In genomic region chr10:18319691-18320090, GRCm38 (mm10) we compare ENCODE assay signal across 8 mouse cellular contexts. TPM values are rescaled to one million over a fixed set of nuclear protein-coding genes. Genes with fewer than 3 reads are reported as not detected.
DNase-seq lines count a peak whose midpoint lies in the region; ATAC-seq and TF ChIP-seq lines count a peak whose summit lies in the region.

No protein-coding gene starts in this region.

- DNase-seq in liver, adult 2 months (ENCODE audit: extremely low read depth, low read depth, low spot score), result no peak
- no peak for DNase-seq in liver
- no peak for DNase-seq in left cerebral cortex, adult 9 months (ENCODE audit: low spot score in 2 of 2)
- DNase-seq in left cerebral cortex, postnatal 4 days, result no peak

- no peak for TF ChIP-seq POLR2A in liver, adult 2 months (IDR thresholded peaks at IDR 0.05; ENCODE audit: extremely low read depth, insufficient read depth, low read length)

- H3K9me3 ChIP-seq in forebrain, embryonic 12.5 days, result no peaks in the 10 kb centered on the region
- H3K9me3 ChIP-seq in limb, embryonic 15.5 days, result no peaks in the 10 kb centered on the region
- H3K9me3 ChIP-seq in stomach, embryonic 14.5 days (ENCODE audit: control insufficient read depth, low read depth, low read length), result no peaks in the 10 kb centered on the region

- intact Hi-C loops in left cerebral cortex, postnatal 4 days (cut with DNase I), result no loop called here

- peaks cover 22% of the 10 kb centered on the region for H3K79me2 ChIP-seq in liver, adult 2 months (ENCODE audit: control insufficient read depth, insufficient read depth, low read length)

- peaks cover 7% of the 10 kb centered on the region; the same call in 1 of the 2 replicates for H3K4me1 ChIP-seq in liver, adult 2 months (ENCODE audit: control insufficient read depth, insufficient read depth, low read length)
- H3K4me1 ChIP-seq in forebrain, embryonic 12.5 days, result peaks cover 17% of the 10 kb centered on the region
- peaks cover 17% of the 10 kb centered on the region for H3K4me1 ChIP-seq in limb, embryonic 15.5 days
- H3K4me1 ChIP-seq in stomach, embryonic 14.5 days (ENCODE audit: control insufficient read depth, insufficient read depth, low read length), result peaks cover 4% of the 10 kb centered on the region; the same call in 1 of the 2 replicates

- 44% methylated on average over 4 of the region's 4 CpGs for WGBS in liver, adult 2 months
- WGBS in forebrain, embryonic 12.5 days, result 15% methylated on average over 4 of the region's 4 CpGs
- WGBS in limb, embryonic 15.5 days, result 21% methylated on average over 4 of the region's 4 CpGs
- 18% methylated on average over 4 of the region's 4 CpGs for WGBS in stomach, embryonic 14.5 days

- H3K27me3 ChIP-seq in liver, adult 2 months (ENCODE audit: control insufficient read depth, insufficient read depth, low read length), result no peaks in the 10 kb centered on the region
- peaks cover 24% of the 10 kb centered on the region; the same call in 1 of the 2 replicates for H3K27me3 ChIP-seq in forebrain, embryonic 12.5 days
- H3K27me3 ChIP-seq in limb, embryonic 15.5 days, result no peaks in the 10 kb centered on the region
- no peaks in the 10 kb centered on the region for H3K27me3 ChIP-seq in stomach, embryonic 14.5 days (ENCODE audit: control insufficient read depth, insufficient read depth, low read length)

- peak overlapping the region; percentile 99 for H3K9ac ChIP-seq in liver, adult 2 months (ENCODE audit: low read depth, low read length)
- H3K9ac ChIP-seq in forebrain, embryonic 12.5 days, result no peak overlapping the region
- H3K9ac ChIP-seq in limb, embryonic 15.5 days, result no peak overlapping the region
- peak overlapping the region; percentile 84; the same call in 1 of the 2 replicates for H3K9ac ChIP-seq in stomach, embryonic 14.5 days (replicated peaks; ENCODE audit: low read depth, low read length)

- peak overlapping the region; percentile 97; the same call in 1 of the 2 replicates for H3K4me3 ChIP-seq in liver, adult 2 months (ENCODE audit: insufficient read depth, low read depth, low read length)
- peak overlapping the region; percentile 79 for H3K4me3 ChIP-seq in forebrain, embryonic 12.5 days (replicated peaks)
- peak overlapping the region; percentile 84 for H3K4me3 ChIP-seq in limb, embryonic 15.5 days
- H3K4me3 ChIP-seq in stomach, embryonic 14.5 days (ENCODE audit: low read depth, low read length), result peak overlapping the region; percentile 77

- TF ChIP-seq CTCF in liver, adult 2 months (IDR thresholded peaks at IDR 0.05; ENCODE audit: low read depth, low read length), result no peak

- no peaks in the 10 kb centered on the region for H3K36me3 ChIP-seq in liver, adult 2 months (ENCODE audit: control insufficient read depth, insufficient read depth, low read length)
- H3K36me3 ChIP-seq in forebrain, embryonic 12.5 days (replicated peaks), result no peaks in the 10 kb centered on the region
- no peaks in the 10 kb centered on the region for H3K36me3 ChIP-seq in limb, embryonic 15.5 days
- H3K36me3 ChIP-seq in stomach, embryonic 14.5 days (ENCODE audit: control insufficient read depth, insufficient read depth, low read length), result no peaks in the 10 kb centered on the region

- no peak for ATAC-seq in forebrain, embryonic 12.5 days (ENCODE audit: low FRiP score)
- ATAC-seq in limb, embryonic 15.5 days (ENCODE audit: insufficient number of reproducible peaks, low FRiP score, low TSS enrichment, low read depth), result no peak
- ATAC-seq in stomach, embryonic 14.5 days (ENCODE audit: insufficient number of reproducible peaks, insufficient read depth, low FRiP score, low read depth), result no peak
- no peak for ATAC-seq in inflammation-experienced regulatory T-cells, adult 6 months

- no peak overlapping the region for H3K27ac ChIP-seq in liver, adult 2 months (replicated peaks; ENCODE audit: insufficient read depth, low read depth, low read length)
- no peak overlapping the region for H3K27ac ChIP-seq in forebrain, embryonic 12.5 days
- peak overlapping the region; percentile 85 for H3K27ac ChIP-seq in limb, embryonic 15.5 days
- no peak overlapping the region for H3K27ac ChIP-seq in stomach, embryonic 14.5 days (ENCODE audit: low read length)

- H3K4me2 ChIP-seq in forebrain, embryonic 12.5 days, result peak overlapping the region; percentile 93
- peak overlapping the region; percentile 92 for H3K4me2 ChIP-seq in limb, embryonic 15.5 days
- H3K4me2 ChIP-seq in stomach, embryonic 14.5 days (replicated peaks; ENCODE audit: low read depth, low read length), result peak overlapping the region; percentile 85

RNA-seq across cellular contexts. Expression of gene Nhsl1, which starts 0.9 kb away (rescaled TPM):
- 2.8 and 5.0 TPM in 2 replicates for total RNA-seq in liver, adult 2 months (2014; rRNA removed)
- 1.5 and 2.6 TPM in 2 replicates for polyA plus RNA-seq in liver, adult 2 months (2012; rRNA removed)
- polyA plus RNA-seq in forebrain, embryonic 12.5 days (2016; fragmentation: Nextera tagmentation; extraction: Ambion mirVana), result 15.9 and 17.2 TPM in 2 replicates
- 11.2 and 11.5 TPM in 2 replicates for polyA plus RNA-seq in limb, embryonic 15.5 days (2015; fragmentation: Nextera tagmentation; extraction: Ambion mirVana)
- polyA plus RNA-seq in stomach, embryonic 14.5 days (2014; fragmentation: Nextera tagmentation; extraction: Ambion mirVana), result 10.6 and 10.9 TPM in 2 replicates
- polyA plus RNA-seq in inflammation-experienced regulatory T-cells, adult 6 months (2017; shearing (Covaris generic)), result 1 to 10 TPM in 2 of 3 experiments, not detected in 1; 1.4 to 2.2 TPM
- 10 to 100 TPM; 27.5 to 27.9 TPM for total RNA-seq in left cerebral cortex, postnatal 4 days (2021)

Comparison
In these comparisons a context has a peak if more than half of its experiments do, and no peak if none do; other contexts are left out.
1. H3K9ac ChIP-seq: peak in liver, adult 2 months (single experiment) and stomach, embryonic 14.5 days (single experiment); none in forebrain, embryonic 12.5 days (single experiment) and limb, embryonic 15.5 days (single experiment).
2. Peak in every context shown above with its lines, with median percentiles within 50 percentile points of each other: H3K4me3 ChIP-seq and H3K4me2 ChIP-seq.